Mouse (Mus musculus): ENCODE results near the gene Ocrl. TPM values are rescaled to one million over a fixed set of nuclear protein-coding genes. Genes with fewer than 3 reads are reported as not detected.

The Ocrl gene
- 50.6 and 52.6 TPM in 2 replicates for polyA plus RNA-seq (2012; rRNA removed)

- 11% methylated on average over 30 of the region's 35 CpGs for WGBS
These were observed at the start of gene Ocrl for GRCm38 (mm10) chrX:47912306-47912792. TSS of gene Ocrl (plus strand) at chrX:47912387.

GRCm38 (mm10) chrX:47880052-47880451 lies 32.1 kb upstream of the Ocrl start:
- Histone ChIP-seq H3K4me3 (replicated peaks; ENCODE audit: insufficient read depth, low read depth, low read length) (no peak overlapping the region), H3K27me3 (ENCODE audit: control insufficient read depth, insufficient read depth, low read length) (no peaks in the 10 kb centered on the region), H3K4me1 (ENCODE audit: control insufficient read depth, insufficient read depth, low read length) (no peaks in the 10 kb centered on the region), H3K27ac (ENCODE audit: insufficient read depth, low read length) (no peak overlapping the region)
- DNase-seq: no peak
- 9% methylated on average over 2 of the region's 2 CpGs for WGBS
- no peak for TF ChIP-seq POLR2A (IDR thresholded peaks at IDR 0.05; ENCODE audit: borderline replicate concordance, insufficient read depth, low read length)
- TF ChIP-seq CTCF (IDR thresholded peaks at IDR 0.05; ENCODE audit: borderline replicate concordance, insufficient read depth, low read depth, low read length): no peak

More at GRCm38 (mm10) chrX:47912306-47912792, at the start of gene Ocrl:
- Histone ChIP-seq H3K4me3 (replicated peaks; ENCODE audit: insufficient read depth, low read depth, low read length) (peak within 1 kb of the TSS; percentile 93), H3K4me1 (ENCODE audit: control insufficient read depth, insufficient read depth, low read length) (no peaks in the 10 kb centered on the region), H3K27ac (ENCODE audit: insufficient read depth, low read length) (no peak within 1 kb of the TSS; the same call in 1 of the 2 replicates), H3K27me3 (ENCODE audit: control insufficient read depth, insufficient read depth, low read length) (no peaks in the 10 kb centered on the region)
- DNase-seq: peak; percentile 75 to 83
- TF ChIP-seq POLR2A (IDR thresholded peaks at IDR 0.05; ENCODE audit: borderline replicate concordance, insufficient read depth, low read length) (0 out of 2 replicates have a peak, but pooled peaks have one; percentile 21), CTCF (IDR thresholded peaks at IDR 0.05; ENCODE audit: borderline replicate concordance, insufficient read depth, low read depth, low read length) (peak; percentile 63)

- Histone ChIP-seq H3K27me3 (ENCODE audit: control insufficient read depth, insufficient read depth, low read length) (no peaks in the 10 kb centered on the region), H3K27ac (ENCODE audit: insufficient read depth, low read length) (no peak overlapping the region), H3K4me3 (replicated peaks; ENCODE audit: insufficient read depth, low read depth, low read length) (no peak overlapping the region), H3K4me1 (ENCODE audit: control insufficient read depth, insufficient read depth, low read length) (no peaks in the 10 kb centered on the region)
- WGBS: 87% methylated on average over 6 of the region's 6 CpGs
- no peak for TF ChIP-seq POLR2A (IDR thresholded peaks at IDR 0.05; ENCODE audit: borderline replicate concordance, insufficient read depth, low read length)
- TF ChIP-seq CTCF (IDR thresholded peaks at IDR 0.05; ENCODE audit: borderline replicate concordance, insufficient read depth, low read depth, low read length): no peak
- no peak for DNase-seq
These were observed 29.4 kb upstream of the Ocrl start for GRCm38 (mm10) chrX:47882813-47883212.

GRCm38 (mm10) chrX:47887401-47887800 lies 24.8 kb upstream of the Ocrl start:
- no peak for DNase-seq
- 74% methylated on average over 2 of the region's 2 CpGs for WGBS

GRCm38 (mm10) chrX:47891243-47891906 lies 20.8 kb upstream of the Ocrl start:
- TF ChIP-seq CTCF (IDR thresholded peaks at IDR 0.05; ENCODE audit: borderline replicate concordance, insufficient read depth, low read depth, low read length): no peak
- TF ChIP-seq POLR2A (IDR thresholded peaks at IDR 0.05; ENCODE audit: borderline replicate concordance, insufficient read depth, low read length): no peak
- Histone ChIP-seq H3K4me1 (ENCODE audit: control insufficient read depth, insufficient read depth, low read length) (peaks cover 3% of the 10 kb centered on the region; the same call in 1 of the 2 replicates), H3K4me3 (replicated peaks; ENCODE audit: insufficient read depth, low read depth, low read length) (peak overlapping the region; percentile 77), H3K27me3 (ENCODE audit: control insufficient read depth, insufficient read depth, low read length) (no peaks in the 10 kb centered on the region), H3K27ac (ENCODE audit: insufficient read depth, low read length) (no peak overlapping the region)
- 6% methylated on average over 11 of the region's 12 CpGs for WGBS
- peak in 1 of 2 experiments; percentile 3 for DNase-seq

More at GRCm38 (mm10) chrX:47887401-47887800, 24.8 kb upstream of the Ocrl start:
- H3K27ac ChIP-seq (ENCODE audit: insufficient read depth, low read length): no peak overlapping the region
- TF ChIP-seq CTCF (IDR thresholded peaks at IDR 0.05; ENCODE audit: borderline replicate concordance, insufficient read depth, low read depth, low read length) (no peak), POLR2A (IDR thresholded peaks at IDR 0.05; ENCODE audit: borderline replicate concordance, insufficient read depth, low read length) (no peak)
- H3K4me3 ChIP-seq (replicated peaks; ENCODE audit: insufficient read depth, low read depth, low read length): no peak overlapping the region
- peaks cover 3% of the 10 kb centered on the region; the same call in 1 of the 2 replicates for H3K4me1 ChIP-seq (ENCODE audit: control insufficient read depth, insufficient read depth, low read length)
- no peaks in the 10 kb centered on the region for H3K27me3 ChIP-seq (ENCODE audit: control insufficient read depth, insufficient read depth, low read length)

GRCm38 (mm10) chrX:47891907-47892430 lies 20.2 kb upstream of the Ocrl start:
- WGBS: 4% methylated on average over 28 of the region's 36 CpGs
- peak overlapping the region; percentile 77 for H3K4me3 ChIP-seq (replicated peaks; ENCODE audit: insufficient read depth, low read depth, low read length)
- H3K27ac ChIP-seq (ENCODE audit: insufficient read depth, low read length): no peak overlapping the region
- peaks cover 3% of the 10 kb centered on the region; the same call in 1 of the 2 replicates for H3K4me1 ChIP-seq (ENCODE audit: control insufficient read depth, insufficient read depth, low read length)
- TF ChIP-seq POLR2A (IDR thresholded peaks at IDR 0.05; ENCODE audit: borderline replicate concordance, insufficient read depth, low read length): no peak
- no peak for TF ChIP-seq CTCF (IDR thresholded peaks at IDR 0.05; ENCODE audit: borderline replicate concordance, insufficient read depth, low read depth, low read length)
- DNase-seq: peak; percentile 39 to 47
- no peaks in the 10 kb centered on the region for H3K27me3 ChIP-seq (ENCODE audit: control insufficient read depth, insufficient read depth, low read length)

GRCm38 (mm10) chrX:47892431-47893024 lies 19.7 kb upstream of the Ocrl start, which contains the start of gene Smarca1:
TSS of gene Smarca1 (minus strand) at chrX:47892974.
- Histone ChIP-seq H3K4me1 (ENCODE audit: control insufficient read depth, insufficient read depth, low read length) (peaks cover 3% of the 10 kb centered on the region; the same call in 1 of the 2 replicates), H3K27ac (ENCODE audit: insufficient read depth, low read length) (no peak within 1 kb of the TSS), H3K27me3 (ENCODE audit: control insufficient read depth, insufficient read depth, low read length) (no peaks in the 10 kb centered on the region), H3K4me3 (replicated peaks; ENCODE audit: insufficient read depth, low read depth, low read length) (peak within 1 kb of the TSS; percentile 77)
- 12% methylated on average over 13 of the region's 17 CpGs for WGBS
- no peak for TF ChIP-seq CTCF (IDR thresholded peaks at IDR 0.05; ENCODE audit: borderline replicate concordance, insufficient read depth, low read depth, low read length)
- TF ChIP-seq POLR2A (IDR thresholded peaks at IDR 0.05; ENCODE audit: borderline replicate concordance, insufficient read depth, low read length): no peak
- DNase-seq: peak; percentile 2 to 13

Measured in cerebellum, adult 2 months (tissue).